Mouse (Mus musculus): ENCODE data around the gene Rgs9.
"Not testable (repeated sequence)": the region's sequence is repeated elsewhere in the genome, so short reads cannot be mapped to it uniquely, and the experiment has no call there.

Rgs9 gene

DNA sequence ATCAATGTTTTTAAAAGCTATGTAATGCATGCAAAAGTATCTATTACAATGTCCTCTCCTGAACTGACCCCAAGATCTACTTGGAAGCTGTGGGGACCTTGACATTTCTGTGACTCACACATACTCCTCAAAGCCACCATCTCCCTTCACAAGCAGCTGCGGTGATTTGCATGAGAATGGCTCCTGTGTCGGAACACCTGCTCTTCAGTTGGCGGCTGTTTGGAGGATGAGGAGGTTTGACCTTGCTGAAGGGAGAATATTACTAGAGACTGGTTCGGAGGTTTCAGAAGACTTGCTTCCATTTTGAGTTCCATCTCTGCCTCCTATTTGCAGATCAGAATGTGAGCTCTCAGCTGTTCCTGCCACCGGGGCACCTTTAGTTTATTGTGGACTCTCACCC is 7.8 kb upstream of the Rgs9 start:
- DNase-seq (ENCODE audit: low read depth, low spot score), result no peak

DNA sequence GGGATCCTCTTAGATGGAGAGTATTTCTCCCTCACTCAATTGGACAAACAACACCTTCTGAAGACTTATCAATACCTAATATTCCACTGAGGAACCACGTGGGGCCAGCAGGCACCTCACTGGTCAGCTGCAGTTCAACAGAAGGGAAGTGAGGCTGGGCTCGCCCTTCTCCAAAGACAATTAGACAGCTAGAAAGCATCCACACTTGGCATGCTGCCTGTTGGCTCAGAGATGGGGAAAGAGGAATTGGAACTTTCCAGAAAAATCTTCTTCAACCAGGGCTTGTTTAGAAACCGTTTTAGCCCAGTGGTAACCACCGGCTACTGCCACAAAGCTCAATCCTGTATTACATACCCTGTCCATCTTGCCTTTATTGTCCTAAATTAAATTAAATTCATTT is 4.4 kb upstream of the Rgs9 start:
- no peak for DNase-seq (ENCODE audit: low read depth, low spot score)

DNA sequence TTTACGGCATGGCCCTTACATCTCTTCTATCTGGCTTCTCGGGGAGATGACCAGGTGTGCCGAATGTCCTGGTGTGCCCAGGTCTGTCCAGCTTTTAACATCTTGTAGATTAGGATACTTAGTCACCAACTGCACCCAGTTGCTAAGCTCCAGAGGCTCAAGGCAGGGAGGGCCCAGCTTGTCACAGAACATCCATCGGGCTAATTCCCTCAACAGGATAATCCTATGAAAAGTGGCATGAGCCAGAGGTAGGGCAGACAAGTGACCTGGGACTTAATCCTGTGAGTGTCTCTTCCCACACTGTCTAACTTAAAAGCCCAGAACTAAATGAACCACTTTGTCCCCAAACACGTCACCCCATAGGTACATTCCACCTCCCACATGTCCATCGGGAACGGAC is 898 bp downstream of the Rgs9 start:
- no peak for DNase-seq (ENCODE audit: low read depth, low spot score)

DNA sequence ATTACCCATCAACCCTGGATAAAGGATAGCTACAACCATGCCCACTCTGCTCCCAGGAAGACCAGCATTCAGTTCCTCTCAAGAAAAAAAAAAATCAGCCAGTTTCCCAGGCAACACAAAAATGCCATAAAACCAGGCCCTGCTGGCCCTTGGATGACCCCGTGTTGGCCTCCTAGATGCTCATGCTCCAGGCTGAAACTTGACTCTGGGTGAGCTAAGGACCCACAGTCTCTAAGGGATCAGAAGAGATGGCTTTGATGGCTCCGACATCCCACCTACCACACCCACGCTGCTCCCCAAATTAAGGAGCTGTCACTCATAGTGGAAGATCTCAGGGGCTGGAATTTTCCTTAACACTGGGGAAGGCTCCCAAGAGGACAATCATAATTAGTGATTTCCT is 5.9 kb downstream of the Rgs9 start:
- DNase-seq (ENCODE audit: low read depth, low spot score), result no peak

DNA sequence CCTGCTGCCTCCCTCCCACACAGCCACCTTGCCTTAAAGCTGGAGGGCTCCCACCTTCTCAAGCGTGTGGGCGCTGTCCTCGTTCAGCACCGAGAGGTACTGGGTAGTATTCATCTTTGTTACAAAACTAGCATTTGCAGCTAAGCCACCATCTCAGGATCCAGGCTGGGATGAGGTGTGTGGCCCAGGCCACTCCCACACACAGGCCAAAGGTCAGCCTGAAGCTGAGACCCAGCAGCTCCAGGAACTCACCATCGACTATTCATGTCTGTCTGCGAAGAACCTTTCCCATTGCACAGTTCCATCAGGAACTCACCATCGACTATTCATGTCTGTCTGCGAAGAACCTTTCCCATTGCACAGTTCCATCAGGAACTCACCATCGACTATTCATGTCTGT is 8.6 kb downstream of the Rgs9 start:
- DNase-seq (ENCODE audit: low read depth, low spot score), result not testable (repeated sequence)

DNA sequence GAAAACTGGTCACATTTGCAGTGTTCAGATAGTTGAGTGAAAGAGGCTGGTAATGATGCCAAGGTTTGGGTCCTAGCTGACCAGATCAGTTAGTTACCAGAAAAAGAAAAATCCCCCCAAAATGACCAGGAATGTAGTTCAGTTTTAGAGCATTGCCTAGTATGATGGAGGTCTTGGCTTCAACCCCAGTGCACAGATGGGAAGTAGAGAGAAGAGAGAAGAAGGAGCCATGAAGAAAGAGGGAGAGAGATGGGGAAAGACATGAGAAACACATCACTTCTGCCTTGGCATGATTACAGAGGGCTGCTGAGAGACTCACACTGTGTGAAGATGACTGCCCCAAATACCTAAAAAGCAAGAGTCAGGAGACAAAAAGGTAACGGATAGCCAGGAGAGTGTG is 13.1 kb downstream of the Rgs9 start:
- DNase-seq (ENCODE audit: low read depth, low spot score), result no peak

DNA sequence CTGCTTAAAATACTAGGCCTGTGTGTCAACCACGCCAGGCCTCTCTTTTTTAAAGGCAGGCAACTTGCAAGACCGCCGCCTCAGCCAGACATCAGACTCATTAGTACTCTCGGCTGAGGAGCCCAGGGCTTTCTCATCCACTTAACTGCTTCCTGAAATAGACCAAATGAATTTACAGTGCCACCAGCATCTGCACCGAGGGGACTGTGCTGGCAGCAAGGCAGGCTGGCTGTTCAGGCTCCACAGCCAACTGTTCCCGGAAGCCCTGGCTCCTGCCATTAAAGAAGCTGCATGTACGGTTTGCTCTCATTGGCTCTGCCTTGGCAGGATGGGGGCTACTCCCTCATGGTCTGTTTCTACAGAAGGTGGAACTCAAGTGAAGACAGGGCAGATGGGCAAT is 19.7 kb downstream of the Rgs9 start:
- DNase-seq (ENCODE audit: low read depth, low spot score), result no peak

DNA sequence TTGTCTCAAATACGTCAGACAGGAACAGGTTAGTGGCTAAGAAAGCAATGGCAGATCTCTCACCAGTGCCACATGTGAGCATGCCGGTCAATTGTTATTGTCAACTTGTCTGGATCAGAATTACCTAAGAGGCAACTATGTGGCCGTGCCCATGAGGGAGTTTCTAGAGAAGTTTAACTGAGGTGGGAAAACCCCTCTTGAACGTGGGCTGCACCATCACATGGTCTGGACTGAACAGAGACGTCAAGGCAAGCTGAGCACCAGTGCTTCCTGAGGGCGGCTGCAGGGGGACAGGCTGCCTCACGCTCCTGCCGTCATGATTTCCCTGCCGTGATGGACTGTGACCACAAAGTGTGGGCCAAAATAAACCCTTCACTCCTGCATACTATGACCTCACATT is 26.5 kb downstream of the Rgs9 start:
- no peak for DNase-seq (ENCODE audit: low read depth, low spot score)

DNA sequence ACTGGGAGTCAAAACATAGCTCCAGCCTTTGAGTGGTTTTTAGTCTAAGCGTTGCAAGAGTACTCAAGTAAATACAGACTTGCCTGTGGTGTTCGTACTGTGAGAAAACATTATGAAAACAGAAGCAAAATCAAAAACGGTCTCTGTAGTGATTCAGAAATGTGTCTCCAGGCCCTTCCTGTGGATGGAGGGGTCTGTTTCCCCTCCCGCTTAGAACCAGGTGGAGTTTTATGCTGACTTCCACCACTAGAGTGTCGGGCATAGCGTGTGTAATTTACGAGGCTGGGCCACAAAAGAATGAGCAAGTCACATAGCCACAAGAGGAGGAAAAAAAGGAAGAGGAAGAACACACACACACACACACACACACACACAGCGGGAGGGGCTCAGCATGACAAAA is 27.6 kb downstream of the Rgs9 start:
- DNase-seq (ENCODE audit: low read depth, low spot score), result no peak

DNA sequence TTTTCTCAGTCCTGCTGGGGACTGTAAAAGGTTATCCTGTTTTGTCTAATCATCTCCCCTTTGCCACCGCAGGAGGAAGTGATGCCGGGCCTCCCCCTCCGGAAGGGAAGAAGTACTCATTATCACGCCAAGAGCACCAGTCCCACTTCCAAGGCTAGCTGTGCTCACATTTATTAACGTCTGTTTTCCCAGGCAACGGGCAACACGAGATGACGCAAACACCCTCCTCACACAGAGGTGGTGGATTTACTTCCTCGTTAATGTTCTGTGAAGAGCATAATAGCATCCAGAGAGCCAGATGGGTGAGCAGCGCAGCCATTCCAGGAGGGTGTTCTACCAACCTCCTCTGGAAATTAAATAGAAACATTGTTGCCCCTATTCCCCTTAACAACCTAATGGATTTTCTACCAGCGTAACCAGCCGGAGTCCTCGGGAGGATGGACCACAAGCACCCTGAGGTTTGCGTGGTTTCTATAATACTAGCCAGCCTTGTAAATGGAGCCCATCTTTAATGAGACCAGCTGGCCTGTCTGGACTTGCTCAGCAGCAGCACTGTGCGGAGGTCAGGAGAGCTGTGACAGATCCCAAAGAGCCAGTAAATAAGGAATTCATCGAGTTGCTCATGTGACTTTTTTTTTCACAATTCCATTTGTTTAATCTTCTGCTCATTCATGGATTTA is 28.1 kb downstream of the Rgs9 start:
- no peak for DNase-seq (ENCODE audit: low read depth, low spot score)

DNA sequence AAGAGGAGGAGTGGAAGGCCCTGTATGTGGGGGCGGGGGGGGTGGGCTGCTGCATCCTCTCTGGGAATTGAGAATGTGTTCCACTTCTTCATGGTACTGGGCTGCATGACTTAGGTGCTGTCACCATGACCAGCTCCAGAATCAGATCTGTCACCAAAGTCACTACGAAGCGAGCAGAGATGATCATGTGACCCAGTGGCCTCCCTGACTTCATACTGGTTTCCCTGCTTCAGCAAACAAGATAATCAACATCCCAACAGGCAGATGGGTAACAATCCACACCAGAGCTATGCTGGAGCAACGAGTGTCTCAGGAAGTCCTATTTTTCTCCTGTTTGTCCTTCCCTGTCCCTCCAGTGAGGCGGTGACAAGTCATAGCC is 28.7 kb downstream of the Rgs9 start:
- no peak for DNase-seq (ENCODE audit: low read depth, low spot score)

DNA sequence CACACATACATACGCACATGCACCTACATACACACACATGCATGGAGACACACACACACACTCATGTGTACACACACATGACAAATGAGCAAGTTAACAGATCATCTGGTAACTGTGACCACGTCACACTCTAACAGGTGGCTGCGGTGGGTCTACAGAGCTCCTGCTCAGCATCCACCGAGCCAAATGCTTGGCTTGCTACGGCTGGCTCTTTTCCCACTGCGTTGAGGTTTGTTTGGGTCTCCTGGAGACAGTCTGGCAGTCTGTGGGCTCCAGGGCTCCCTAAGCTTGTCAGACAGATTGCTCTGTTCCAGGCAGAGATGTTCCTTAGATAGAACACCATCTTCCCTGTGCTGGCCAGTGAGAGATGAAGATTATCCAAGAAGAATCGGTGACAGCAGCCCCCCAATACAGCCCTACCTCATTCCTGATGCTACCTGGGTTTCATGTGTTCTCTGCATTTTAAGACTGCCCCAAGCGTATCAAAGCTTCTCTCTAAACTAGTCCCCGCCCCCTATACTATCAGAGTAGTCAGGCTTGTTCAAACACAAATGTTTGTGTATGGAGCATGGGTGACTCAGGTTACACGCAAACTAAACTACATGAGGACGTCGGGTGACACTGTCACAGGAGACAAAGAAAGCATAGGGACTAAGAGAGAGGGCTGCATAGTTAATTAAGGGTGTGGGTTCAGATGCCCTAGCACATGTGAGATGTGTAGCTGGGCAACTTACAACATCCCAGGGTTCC is 31.6 kb downstream of the Rgs9 start:
- DNase-seq (ENCODE audit: low read depth, low spot score), result no peak

DNA sequence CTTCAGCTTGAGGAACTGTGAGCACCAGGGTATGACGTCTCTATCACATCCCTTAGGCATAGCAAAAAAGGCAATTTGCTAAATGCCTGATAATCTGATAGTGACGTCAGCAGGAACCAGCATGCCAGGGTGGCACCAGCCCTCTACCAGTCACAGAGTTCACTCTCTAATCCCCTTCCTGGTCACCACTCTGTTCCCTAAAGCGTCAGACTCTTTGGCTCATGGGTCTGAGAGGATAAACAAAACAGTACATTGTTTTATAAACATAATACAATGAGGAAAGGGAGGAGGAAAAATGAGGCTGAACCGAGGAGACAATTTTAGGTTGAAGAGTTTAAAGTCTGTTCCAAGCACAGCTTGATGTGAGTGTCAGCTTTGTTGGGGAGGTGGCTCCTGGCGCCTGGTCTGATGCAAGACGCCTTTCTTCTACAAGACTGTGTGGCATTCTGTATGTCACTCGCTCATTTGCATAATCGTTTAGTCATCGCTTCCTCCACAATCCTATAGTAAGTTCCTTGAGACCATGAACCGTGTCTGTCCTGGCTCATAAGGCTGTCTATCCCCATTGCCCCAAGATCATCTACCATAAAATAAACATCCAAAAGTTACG is 33.7 kb downstream of the Rgs9 start:
- DNase-seq (ENCODE audit: low read depth, low spot score), result no peak

DNA sequence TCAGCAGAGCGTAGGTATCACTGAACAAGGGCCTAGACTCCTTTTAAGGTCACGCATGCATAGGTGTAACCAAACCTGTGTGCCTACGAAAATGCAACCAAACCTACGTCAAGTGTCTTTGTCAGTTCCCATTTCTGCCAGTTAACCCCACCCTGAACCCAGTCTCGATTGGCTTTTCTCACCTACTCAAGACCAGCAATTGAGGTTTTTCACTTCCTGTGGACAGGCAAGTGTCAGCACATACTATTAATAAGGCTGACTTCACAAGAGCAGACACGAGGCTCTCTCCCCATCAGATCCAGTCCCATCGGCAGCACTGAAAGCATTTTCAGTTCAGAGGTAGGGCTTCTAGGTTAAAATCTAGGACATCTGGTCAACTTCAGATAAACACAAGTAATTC is 37.4 kb downstream of the Rgs9 start:
- DNase-seq (ENCODE audit: low read depth, low spot score), result no peak

DNA sequence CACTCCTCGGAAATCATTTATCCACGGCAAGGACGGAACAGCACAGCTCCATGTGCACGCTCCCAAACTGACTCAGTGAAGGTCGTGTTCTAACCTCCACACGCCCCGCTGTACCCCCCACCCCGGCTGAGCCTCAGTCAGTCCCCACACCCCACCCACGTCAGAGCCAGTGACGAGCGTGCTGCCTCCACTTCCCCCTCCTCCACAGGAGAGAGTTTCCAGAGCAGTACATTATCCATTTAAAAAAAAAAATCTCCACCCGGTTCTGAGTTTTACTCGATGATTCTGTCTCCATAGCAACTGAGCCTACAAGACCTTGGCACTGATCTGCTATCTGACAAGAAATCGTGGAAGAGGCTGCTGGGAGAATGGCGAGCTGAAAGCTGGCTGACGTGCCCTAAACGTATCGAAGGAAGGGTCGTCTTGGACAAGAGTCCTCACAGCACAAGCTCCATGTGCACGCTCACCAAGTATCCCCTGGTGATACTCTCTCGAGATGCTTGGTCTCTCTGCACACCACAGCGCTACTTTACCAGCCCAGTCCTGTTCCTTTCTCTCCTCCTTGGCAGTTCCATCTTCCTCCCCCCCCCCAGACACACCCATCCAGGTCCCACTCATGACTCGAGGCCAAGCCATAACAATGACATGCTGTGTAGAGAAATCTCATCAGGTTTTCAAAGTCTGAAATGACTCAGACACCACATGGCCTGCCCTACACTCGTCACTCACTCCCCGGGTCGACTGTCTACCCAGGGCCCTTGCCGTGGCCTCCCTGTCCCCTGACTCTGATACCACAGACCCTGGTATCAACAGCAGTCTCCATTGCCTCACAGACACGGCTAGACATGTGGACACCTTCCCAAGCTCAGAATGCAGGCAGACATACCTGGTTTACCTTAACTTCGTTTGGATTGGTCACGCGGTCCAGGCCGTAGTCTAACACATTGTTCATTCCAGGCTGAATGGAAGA is 38.7 kb downstream of the Rgs9 start:
- DNase-seq (ENCODE audit: low read depth, low spot score), result no peak

DNA sequence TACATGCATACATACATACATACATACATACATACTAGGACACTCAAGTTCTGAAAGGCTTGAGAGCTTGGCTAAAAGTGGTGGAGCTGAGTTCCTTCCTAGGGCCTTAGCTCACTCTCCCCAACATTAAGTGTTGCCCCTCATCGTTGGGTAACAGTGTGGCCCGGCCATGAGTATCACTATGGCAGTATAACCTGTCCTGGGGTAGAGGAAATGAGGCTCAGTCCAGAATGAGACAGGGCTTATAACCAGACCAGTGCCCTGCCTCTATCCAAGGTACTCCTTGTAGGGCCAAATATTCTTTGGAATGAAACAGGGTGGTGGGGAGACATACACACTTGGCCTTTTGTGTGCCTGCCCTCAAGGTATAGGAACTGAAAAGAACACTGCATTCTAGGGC is 40.1 kb downstream of the Rgs9 start:
- DNase-seq (ENCODE audit: low read depth, low spot score), result no peak

DNA sequence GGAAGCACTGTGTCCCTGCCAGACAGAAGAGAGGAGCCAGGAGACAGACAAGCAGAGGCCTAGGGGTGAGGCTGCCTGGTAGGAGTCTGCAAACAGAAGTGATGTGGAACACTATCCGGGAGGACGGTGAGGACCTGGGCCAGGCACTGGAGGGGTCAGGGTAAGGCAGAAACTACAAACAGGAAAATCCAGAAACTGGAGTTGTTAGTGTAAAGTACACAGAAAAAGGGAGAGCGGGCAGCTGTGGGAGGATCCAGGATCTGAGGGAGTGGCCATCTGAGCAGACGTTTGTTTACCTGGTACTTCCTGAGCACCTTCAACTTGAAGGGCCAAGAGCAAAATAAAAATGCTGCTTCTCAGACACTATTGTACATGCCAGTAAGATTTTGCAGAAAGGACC is 42.9 kb downstream of the Rgs9 start:
- DNase-seq (ENCODE audit: low read depth, low spot score), result no peak

DNA sequence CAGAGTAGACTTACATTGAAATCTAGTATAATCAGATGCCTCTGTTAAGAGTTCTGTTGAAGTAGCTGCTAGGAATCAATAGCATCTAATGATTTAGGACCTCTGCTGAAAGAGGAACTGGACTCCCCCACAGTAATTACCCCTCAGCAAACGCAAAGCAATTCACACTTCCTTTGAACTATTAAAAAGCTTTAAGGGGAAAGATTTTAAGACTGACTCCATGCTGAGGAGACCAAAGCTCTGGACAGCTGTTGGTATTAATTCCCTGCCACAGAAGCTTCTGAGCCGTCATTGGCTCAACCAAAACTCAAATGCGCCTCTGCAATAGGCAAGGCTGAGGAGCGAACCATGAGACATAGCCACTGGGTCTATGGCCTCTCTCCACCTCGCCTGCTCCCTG is 45.4 kb downstream of the Rgs9 start:
- no peak for DNase-seq (ENCODE audit: low read depth, low spot score)

DNA sequence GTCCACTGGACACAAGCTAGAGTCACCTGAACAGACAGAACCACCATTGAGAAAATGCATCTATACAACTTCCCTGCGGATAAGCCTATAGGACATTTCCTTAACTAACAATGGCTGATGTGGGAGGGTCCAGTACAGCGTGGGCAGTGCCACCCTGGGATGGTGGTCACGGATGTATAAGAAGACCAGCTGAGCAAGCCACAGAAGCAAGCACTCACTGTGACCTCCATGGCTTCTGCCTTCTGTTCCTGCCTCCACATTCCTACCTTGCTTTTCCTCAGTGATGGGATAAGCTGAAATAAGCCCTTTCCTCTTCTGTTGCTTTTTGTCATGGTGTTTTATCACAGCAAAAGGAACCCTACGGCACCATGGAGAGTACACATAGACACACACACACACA is 47.4 kb downstream of the Rgs9 start:
- DNase-seq (ENCODE audit: low read depth, low spot score), result no peak

DNA sequence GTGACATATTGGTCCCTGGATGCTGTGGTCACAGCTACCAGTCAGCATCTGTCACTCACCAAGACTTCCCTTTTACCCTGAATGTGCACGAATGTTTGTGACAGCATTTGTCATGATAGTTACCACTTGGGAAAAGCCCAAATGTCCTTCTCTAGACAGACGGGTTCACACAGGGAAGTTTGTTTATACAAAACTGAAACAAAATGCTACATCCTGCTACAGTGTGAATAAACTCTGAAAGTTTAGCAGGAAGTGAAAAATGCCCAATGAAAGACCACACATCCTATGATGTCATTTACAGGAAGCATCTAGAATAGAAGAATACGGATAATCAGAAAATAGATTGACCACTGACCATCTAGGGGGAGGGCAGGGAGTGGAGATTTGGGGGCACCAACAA is 51.0 kb downstream of the Rgs9 start:
- no peak for DNase-seq (ENCODE audit: low read depth, low spot score)

DNA sequence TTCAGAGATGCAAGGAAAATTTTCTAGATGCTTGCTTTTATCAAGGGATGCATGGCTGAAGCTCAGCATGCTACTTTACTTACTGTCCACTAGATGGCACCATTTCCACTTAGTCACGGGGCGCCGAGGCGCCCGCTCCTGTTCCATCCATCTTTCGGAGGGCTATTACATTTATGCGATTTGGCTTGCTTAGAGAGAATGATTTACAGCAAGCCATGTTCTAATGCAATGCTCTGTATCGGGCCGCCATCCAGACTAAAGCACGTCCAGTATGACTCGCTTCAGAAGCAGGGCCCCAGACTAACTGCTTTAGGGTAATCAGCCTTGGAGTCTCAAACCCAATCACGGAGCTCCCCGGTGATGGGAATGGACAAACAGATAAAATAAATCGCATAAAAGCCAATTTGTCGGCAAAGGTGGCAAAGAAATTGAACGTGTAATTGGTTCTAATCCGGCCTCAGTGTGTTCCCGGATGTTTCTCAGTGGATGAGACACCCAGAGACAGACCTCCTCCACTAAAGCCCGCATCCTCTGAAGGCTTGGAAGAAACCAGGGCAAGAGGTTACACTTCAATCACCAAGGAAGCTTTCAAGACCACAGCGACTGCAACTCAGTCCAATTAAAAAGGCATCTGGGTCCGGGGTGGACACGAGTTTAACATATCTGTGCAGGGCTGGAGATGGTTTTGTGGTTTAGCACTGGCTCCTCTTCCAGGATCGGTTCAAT is 53.1 kb downstream of the Rgs9 start:
- no peak for DNase-seq (ENCODE audit: low read depth, low spot score)

All from WW6 (cell line).